Mouse (Mus musculus) ES-Bruce4 (cell line): ENCODE measurements around the gene Gp1ba.

Experiments used
- CTCF ChIP-seq: IDR thresholded peaks from one replicate; pipeline ENCODE4 v1.8.1; 2011; ENCODE audit warnings: low read depth, low read length
- EP300 ChIP-seq: IDR thresholded peaks from 2 replicates; pipeline ENCODE4 v1.6.1; 2011; ENCODE audit warnings: low read depth, low read length; ENCODE audit not compliant: insufficient read depth
- POLR2A ChIP-seq: IDR thresholded peaks from one replicate; pipeline ENCODE4 v1.8.1; 2011; ENCODE audit warnings: low read length; ENCODE audit not compliant: insufficient read depth

- TF ChIP-seq EP300 (no peak), CTCF (peak; percentile 74), POLR2A (no peak)
Observed at GRCm38 (mm10) chr11:70623053-70623742, 15.7 kb upstream of the Gp1ba start.
